Mouse (Mus musculus) cerebellum, adult (tissue): ENCODE data around the gene Prepl.

Experiments used
- ATAC-seq: cut with Nextera tagmentation; 2 replicates; pipeline ENCODE4 v1.9.2; 2017; ENCODE audit warnings: mild to moderate bottlenecking, moderate library complexity, mixed read lengths; ENCODE audit not compliant: insufficient number of reproducible peaks, low FRiP score, low TSS enrichment

The Prepl gene

DNA sequence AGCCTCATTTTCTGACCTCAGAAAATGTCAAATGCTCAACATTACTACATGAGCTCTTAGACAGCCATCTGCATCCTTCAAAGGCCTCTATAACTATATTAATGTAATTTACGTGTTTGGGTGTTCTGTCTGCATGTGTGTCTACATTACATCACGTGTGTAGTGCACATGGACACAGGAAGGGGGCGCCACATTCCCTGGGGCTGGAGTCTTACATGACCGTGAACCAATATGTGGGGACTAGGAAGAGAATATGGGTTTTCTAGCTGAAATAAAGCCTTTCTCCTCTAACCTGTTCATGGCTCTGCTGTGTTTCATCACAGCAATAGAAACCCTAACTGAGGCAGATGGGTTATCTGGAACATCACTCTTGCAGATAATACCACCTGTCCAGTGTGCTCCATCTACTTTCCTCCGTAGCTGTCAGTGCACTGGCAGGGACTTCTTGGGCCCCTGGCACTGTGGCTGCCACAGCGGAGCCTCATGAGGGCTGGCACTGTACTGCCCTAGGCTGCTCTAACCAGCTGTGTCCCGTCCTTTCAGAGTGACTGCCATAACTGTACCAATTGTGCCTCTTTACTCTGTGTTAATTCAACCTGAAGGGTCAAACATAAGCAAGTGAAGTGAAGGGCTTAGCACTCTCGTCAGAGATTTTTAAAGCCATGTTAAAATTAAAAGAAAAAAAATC lies 18.8 kb downstream of the Prepl start:
- no peak for ATAC-seq

- ATAC-seq = no peak
Observed at GRCm38 (mm10) chr17:85070658-85071057, 19.4 kb downstream of the Prepl start.

DNA sequence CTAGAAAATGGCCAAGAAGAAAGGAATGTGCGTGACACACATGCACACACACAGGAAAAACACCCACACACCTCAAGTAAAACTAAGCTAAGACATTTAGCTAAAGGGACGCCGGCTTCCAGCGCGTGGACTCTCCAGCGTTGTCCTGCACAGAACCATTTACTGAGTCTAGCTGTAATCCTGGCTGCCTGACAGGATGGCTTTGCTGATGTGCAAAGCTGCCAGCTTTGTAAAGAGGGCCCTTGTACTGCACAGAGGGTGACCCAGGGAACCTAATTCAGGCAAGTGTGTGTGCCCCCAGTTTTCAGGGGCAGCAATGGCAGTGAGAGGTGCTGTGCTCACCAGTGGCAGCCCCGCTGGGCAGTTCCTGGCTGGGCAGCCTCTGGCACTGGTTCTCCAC lies 22.7 kb downstream of the Prepl start:
- no peak for ATAC-seq

DNA sequence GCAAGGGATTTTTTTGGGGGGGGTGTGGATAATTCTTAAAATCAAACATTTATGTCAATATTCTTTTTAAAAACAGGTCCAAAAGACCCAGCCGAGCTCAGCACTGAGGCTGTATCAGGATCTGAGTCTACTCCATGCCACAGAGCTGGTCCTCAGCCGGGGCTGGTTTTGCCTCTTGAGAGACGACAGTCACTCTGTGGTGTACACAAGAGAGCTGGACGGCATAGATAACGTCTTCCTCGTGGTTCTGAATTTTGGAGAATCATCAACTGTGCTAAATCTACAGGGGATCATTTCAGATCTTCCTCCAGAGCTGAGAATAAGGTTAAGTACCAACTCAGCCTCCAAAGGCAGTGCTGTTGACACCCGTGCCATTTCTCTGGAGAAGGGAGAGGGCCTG lies 26.5 kb downstream of the Prepl start:
- no peak for ATAC-seq

DNA sequence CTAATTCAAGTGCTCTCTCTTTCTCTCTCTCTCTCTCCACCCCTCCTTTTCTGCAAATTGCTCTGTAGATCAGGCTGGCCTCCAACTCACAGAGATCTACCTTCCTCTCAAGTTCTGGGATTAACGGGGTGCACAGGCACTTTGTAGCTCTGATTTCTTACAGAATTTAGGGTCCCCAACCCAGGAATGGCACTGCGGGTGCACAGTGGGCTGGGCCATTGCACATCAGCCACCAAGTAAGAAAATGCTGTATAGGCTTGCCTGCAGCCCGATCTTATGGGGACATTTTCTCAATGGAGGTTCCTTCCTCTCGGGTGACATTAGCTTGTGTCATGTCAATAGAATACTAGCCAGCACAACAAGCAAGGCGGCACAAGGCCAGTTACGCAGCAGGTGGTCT lies 30.9 kb downstream of the Prepl start:
- no peak for ATAC-seq

- no peak for ATAC-seq
Observed at GRCm38 (mm10) chr17:85058276-85058675, 31.8 kb downstream of the Prepl start.

GRCm38 (mm10) chr17:85048379-85048778 lies 41.7 kb downstream of the Prepl start:
- no peak for ATAC-seq

DNA sequence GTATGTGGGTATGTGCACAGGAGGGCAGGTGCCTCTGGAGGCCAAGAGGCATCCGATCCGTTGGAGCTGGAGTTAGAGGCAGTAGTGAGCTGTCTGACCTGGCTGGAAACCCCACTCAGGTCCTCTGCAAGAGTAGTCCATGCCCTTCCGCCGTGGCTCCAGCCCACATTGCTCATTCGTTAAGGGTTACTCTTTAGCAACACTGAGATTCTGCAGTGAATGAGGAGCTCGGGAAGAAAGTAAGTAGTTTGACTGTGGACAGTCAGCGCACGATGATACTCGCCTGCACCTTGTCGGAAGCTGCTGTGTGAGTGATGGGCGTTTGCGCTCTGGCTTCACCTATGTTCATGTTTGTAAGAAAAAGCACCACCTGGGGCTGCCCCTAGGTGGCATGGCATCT lies 44.9 kb downstream of the Prepl start:
- no peak for ATAC-seq

- ATAC-seq = no peak
Observed at GRCm38 (mm10) chr17:85044466-85044865, 45.6 kb downstream of the Prepl start.

GRCm38 (mm10) chr17:85043404-85043816 lies 46.6 kb downstream of the Prepl start:
- no peak for ATAC-seq

DNA sequence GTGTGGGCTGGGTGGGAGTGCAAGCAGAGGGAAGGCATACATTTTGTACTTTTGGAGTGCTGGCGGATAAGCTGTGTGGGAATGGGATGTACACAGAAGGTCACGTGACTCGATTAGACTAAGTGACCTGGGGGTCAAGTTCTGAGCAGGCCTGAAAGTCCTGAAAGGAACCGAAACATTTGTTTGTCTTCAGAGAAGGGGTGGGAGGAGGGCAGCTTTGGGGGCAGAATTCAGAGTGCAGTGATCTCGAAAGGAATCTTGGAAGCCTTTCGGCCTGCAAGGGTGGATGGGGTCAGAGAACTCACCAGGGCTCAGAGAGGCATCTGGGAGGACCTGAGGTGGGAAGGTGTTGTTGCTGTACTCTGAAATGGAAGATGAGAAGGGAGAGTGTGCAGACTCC lies 47.6 kb downstream of the Prepl start:
- ATAC-seq = no peak

DNA sequence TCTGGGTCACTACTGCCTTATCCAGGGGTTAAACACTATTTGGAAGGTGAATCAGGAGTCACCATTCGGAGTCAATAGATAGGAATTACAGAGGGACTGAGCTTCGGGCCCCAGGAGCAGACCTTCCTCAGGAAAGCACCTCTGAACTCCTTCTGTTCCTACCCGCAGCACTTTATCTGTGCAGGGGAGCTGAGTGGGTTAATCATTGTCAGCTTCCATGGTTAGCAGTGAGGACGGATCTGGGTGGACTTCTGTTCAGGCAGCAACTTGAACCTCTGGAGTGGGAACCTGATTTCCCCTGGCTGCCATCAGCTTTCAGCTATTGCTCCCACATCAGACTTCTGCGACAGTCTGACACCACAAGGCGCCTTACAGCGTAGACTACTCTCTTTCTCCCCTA lies 49.1 kb downstream of the Prepl start:
- ATAC-seq = no peak

GRCm38 (mm10) chr17:85038761-85039160 lies 51.3 kb downstream of the Prepl start:
- ATAC-seq = no peak

DNA sequence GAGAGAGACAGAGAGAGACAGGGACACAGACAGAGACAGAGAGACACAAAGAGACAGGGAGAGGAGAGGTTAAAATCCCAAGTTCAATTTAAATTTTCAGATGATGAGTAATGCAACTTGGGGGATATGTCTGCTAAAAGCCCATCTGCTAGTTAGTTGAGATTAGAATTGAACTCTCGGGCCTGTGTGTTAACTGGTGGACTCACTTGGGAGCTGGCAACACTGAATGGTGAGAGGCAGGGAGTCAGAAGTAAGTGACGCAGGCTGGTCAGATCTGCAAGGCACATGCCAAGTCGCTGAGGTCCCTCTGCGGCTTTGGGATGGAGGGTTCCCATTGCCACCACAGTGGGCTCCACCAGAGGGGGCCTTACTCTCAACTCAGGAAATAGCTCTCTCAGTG lies 51.7 kb downstream of the Prepl start:
- no peak for ATAC-seq

- no peak for ATAC-seq
Observed at GRCm38 (mm10) chr17:85037855-85038254, 52.2 kb downstream of the Prepl start.

GRCm38 (mm10) chr17:85034068-85034467 lies 56.0 kb downstream of the Prepl start:
- no peak for ATAC-seq

DNA sequence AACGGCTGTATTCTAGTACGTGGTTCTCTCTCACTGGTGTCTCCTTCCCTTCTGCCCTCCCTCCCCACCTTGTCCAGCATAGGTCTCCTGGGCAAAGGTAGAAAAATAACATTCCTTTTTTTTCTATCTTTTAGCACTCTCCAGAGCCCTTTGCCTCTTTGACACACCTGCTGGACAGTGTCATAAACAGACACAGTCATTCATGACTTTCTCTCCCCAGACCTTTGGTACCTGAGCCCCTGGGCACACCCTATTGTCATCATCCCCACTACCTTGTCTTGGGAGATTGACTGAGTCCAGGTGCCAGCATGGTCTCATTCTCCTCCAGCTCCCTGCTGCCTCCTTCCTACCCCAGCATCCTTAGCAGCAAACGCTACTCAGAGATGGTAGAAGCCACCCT lies 57.0 kb downstream of the Prepl start:
- ATAC-seq = no peak

DNA sequence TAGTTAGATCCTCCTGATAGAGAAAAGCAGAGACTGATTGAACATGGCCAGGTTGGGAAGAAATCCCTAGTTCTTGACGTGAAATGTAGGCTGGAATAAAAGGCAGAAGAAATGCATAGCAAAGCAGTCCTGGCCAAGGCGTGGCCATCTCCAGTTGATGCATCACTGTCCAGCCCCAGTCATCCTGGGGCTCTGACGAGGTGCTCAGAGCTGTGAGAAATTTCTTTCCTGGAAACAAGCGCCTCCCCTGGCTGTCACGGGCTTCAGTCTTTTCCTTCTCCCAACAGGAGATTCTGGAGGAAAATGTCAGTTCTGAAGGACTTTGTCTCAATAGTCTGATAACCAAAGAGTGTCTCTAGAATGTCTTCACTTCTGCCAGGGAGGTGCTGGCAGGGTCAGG lies 59.4 kb downstream of the Prepl start:
- no peak for ATAC-seq

- ATAC-seq = no peak
Observed at GRCm38 (mm10) chr17:85028797-85029196, 61.2 kb downstream of the Prepl start.

GRCm38 (mm10) chr17:85028093-85028739 lies 61.8 kb downstream of the Prepl start, which contains the start of gene Slc3a1:
Slc3a1 (plus strand) TSS chr17:85028376.
- no peak for ATAC-seq

DNA sequence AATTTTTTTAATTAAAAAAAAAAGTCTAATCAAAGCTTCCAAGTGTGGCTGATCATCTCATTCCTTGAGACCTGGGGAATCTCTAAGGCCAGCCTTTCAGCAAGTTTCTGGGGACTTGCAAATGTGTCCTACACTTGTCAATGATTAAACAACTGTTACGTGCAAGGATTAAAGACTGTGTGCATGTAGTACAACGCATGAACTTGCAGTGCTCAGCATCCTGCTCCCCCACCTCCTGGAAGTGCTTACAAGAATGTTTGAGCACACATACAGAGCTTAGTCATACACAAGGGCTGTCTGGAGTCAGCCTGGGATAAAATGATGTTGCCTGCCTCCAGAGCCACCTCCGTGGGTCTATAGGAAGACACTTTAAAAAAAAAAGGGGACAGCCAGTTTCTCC lies 62.8 kb downstream of the Prepl start:
- ATAC-seq = no peak

GRCm38 (mm10) chr17:85026436-85026835 lies 63.6 kb downstream of the Prepl start:
- ATAC-seq = no peak
